Mouse (Mus musculus) hindbrain, embryonic 12.5 days (tissue): Measurements from ENCODE around the gene Gne. TPM values are rescaled to one million over a fixed set of nuclear protein-coding genes. Genes with fewer than 3 reads are reported as not detected.

Experiments
- ATAC-seq: fragments of 200-750 bp; cut with Nextera tagmentation; 2 replicates; pipeline ENCODE4 v1.8.0; 2017; ENCODE audit warnings: moderate TSS enrichment; ENCODE audit not compliant: low FRiP score
- H3K27ac ChIP-seq: fragments of 300-500 bp; sonication (generic); 2 replicates; pipeline ENCODE4 v1.5.1; 2016; ENCODE audit warnings: mild to moderate bottlenecking
- H3K27me3 ChIP-seq: fragments of 300-500 bp; sonication (generic); 2 replicates; pipeline ENCODE4 v1.6.1; 2016; ENCODE audit warnings: mild to moderate bottlenecking
- H3K36me3 ChIP-seq: fragments of 300-500 bp; sonication (generic); 2 replicates; pipeline ENCODE4 v1.6.1; 2016; ENCODE audit warnings: mild to moderate bottlenecking
- H3K4me1 ChIP-seq: fragments of 300-500 bp; sonication (generic); 2 replicates; pipeline ENCODE4 v1.6.1; 2016
- H3K4me2 ChIP-seq: fragments of 300-500 bp; sonication (generic); replicated peaks from 2 replicates; pipeline ENCODE4 v1.6.1; 2016; ENCODE audit warnings: mild to moderate bottlenecking
- H3K4me3 ChIP-seq: fragments of 300-500 bp; sonication (generic); 2 replicates; pipeline ENCODE4 v1.5.1; 2016; ENCODE audit warnings: mild to moderate bottlenecking
- H3K9ac ChIP-seq: fragments of 300-500 bp; sonication (generic); 2 replicates; pipeline ENCODE4 v1.6.1; 2016; ENCODE audit warnings: mild to moderate bottlenecking, moderate library complexity
- H3K9me3 ChIP-seq: fragments of 300-500 bp; sonication (generic); replicated peaks from 2 replicates; pipeline ENCODE4 v1.6.1; 2016; ENCODE audit warnings: mild to moderate bottlenecking
- WGBS: fragments of 180-500 bp; shearing (Covaris S2); methylation state at CpG from one replicate; pipeline ENCODE4 v1.1.7; 2016; 5-methylcytosine and 5-hydroxymethylcytosine counted together
- polyA plus RNA-seq: library from polyadenylated mRNA; unstranded; fragments of >200 nt; fragmentation: Nextera tagmentation; extraction: Ambion mirVana; gene quantifications from 2 replicates; pipeline ENCODE4 v1.2.1, GENCODE M21; 2016

Gene Gne
- polyA plus RNA-seq = 24.6 and 28.2 TPM in 2 replicates

DNA sequence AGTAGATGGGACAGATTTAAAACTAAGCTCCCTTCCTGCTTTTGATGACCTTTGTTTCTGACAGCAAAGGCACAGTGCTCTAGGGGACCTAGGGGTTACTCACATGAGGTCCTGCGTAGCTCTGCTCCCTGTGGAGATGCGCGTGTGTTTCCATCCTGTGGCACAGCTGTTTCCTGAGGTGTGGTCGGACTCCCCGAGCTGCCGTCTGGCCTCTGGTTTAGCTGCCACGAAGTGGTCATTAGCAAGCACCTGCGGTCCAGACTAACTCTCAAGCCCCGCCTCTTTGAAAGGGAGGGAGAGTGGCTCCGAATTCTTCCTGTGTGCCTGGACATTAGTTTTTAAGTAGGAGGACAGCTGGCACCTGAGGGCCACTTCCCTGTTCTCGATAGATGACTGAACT lies at the start of gene Gne:
Gene Gne, minus strand, starts transcription at position 233 of the 400 bp plus-strand sequence.
- Histone ChIP-seq H3K27me3 (no peaks in the 10 kb centered on the region), H3K4me1 (peaks cover 4% of the 10 kb centered on the region; the same call in 1 of the 2 replicates), H3K36me3 (no peaks in the 10 kb centered on the region), H3K9me3 (no peaks in the 10 kb centered on the region), H3K4me2 (peak within 1 kb of the TSS; percentile 11; the same call in 1 of the 2 replicates), H3K27ac (no peak within 1 kb of the TSS), H3K4me3 (no peak within 1 kb of the TSS), H3K9ac (no peak within 1 kb of the TSS)
- ATAC-seq = no peak
- WGBS = 22% methylated on average over 11 of the region's 11 CpGs

DNA sequence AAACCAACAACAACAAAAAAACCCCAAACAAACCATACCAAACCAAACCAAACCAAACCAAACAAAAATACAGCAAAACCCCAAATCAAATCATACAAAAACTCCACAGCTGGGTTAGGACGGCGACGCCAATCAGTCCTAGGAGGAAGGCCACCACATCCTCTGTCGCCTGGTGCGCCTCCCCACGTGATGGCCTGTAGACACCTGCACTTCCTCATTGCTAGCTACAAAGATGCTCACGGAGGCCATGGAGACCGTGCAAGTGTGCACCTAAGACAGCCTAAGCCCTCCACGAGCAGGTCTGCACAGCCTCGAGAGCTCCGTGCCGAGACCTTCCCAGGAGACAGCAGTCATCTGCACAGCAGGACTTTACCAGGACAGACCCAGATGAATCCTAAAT lies 42.8 kb upstream of the Gne start:
- ATAC-seq = no peak
- H3K9me3 ChIP-seq = no peaks in the 10 kb centered on the region
- H3K27me3 ChIP-seq = no peaks in the 10 kb centered on the region
- no peak overlapping the region for H3K9ac ChIP-seq
- no peaks in the 10 kb centered on the region for H3K4me1 ChIP-seq
- H3K4me2 ChIP-seq = no peak overlapping the region
- 94% methylated on average over 12 of the region's 12 CpGs for WGBS
- H3K4me3 ChIP-seq = no peak overlapping the region
- no peak overlapping the region for H3K27ac ChIP-seq
- H3K36me3 ChIP-seq = peaks cover 67% of the 10 kb centered on the region

DNA sequence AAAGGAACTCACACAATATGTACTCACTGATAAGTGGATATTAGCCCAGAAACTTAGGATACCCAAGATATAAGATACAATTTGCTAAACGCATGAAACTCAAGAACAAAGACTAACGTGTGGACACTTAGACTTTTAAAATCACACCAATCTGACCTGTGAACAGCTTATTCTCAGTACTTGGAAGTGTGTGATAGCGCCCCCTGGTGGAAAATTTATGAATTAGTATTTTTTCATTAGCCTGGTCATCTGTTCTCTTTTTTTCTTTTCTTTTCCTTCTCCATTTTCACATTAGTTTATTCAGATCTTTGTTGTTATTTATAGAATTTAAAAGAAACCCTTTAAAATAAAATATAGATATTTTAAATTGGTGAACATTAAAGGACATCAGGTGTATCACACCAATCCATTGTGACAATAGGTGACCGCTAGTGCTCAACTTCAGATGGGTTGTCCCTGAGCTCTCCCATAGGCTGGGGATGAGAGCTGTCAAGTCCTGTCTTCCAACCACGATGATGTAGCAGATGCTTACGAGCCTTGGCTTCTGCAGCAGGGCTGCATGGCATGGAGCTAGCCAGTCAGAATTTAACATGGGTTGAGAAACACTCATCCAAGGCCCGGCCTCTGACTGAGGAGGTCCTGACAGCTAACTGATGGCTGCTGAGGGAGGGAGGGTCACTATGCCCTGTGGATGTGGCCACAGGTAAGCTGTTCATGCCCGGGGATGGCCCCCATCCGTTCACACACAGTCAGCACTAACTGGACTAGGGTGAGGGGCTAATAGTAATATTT lies 35.6 kb upstream of the Gne start:
- ATAC-seq = no peak
- H3K4me2 ChIP-seq = no peak overlapping the region
- H3K4me3 ChIP-seq = no peak overlapping the region
- H3K36me3 ChIP-seq = peaks cover 7% of the 10 kb centered on the region; the same call in 1 of the 2 replicates
- H3K27ac ChIP-seq = no peak overlapping the region
- 56% methylated on average over 9 of the region's 9 CpGs for WGBS
- H3K9me3 ChIP-seq = no peaks in the 10 kb centered on the region
- H3K9ac ChIP-seq = no peak overlapping the region
- H3K27me3 ChIP-seq = no peaks in the 10 kb centered on the region
- H3K4me1 ChIP-seq = no peaks in the 10 kb centered on the region

DNA sequence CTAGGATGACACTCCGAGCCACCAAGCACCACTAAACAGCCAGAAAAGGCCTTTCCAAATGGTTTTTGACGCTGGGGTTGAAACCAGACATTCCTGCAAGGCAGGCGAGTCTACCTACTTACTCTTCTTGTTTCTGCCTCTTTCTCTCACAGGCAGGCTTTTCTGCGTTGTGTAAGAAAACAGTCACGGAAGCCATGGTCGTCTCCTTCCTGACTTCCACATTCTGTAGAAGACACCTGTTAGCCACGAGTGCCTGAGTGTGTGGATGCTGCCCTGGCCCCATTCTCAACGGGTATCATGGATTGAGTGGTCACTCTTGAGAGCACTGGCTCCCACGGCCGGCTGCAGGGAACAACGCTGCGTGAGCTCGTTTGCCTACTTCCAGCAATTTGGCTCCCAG lies 31.1 kb upstream of the Gne start:
- Histone ChIP-seq H3K4me1 (peaks cover 17% of the 10 kb centered on the region), H3K4me3 (no peak overlapping the region), H3K27me3 (no peaks in the 10 kb centered on the region), H3K27ac (no peak overlapping the region), H3K36me3 (no peaks in the 10 kb centered on the region), H3K9me3 (no peaks in the 10 kb centered on the region), H3K9ac (no peak overlapping the region), H3K4me2 (no peak overlapping the region)
- no peak for ATAC-seq
- 88% methylated on average over 13 of the region's 13 CpGs for WGBS

DNA sequence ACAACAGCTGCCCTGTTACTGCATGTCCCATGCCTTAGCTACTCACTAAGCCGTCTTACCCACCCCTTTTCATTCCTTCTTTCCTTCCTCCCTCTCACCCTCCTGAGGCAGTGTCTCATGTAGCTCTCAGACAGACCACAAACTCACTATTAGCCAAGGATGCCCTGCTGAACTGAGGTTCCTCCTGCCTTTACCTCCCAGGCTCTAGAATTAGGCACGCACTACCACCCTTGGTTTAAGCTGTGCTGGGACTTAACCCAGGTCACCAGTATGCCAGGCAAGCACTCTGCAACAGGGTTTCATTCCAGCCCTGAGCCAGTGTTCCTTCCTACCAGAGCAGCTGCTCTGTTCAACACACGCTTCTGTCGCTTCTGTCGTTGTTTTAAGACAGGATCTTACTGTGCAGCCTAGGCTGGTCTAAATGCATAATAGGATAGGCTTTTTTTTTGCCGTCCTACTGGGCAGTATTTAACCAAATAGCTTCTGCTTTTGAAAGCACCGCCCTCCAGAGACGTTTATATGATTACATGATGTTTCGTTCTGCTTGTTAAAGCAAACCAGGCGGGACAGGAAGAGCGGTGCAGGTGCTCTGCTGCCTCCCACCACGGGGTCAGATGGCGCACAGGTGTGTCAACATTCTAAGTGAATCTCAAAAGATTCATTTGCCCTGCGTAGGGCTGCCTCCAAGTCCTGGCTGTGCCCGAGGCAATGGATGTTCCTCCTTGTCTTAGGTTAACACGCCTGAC lies 29.6 kb upstream of the Gne start:
- 45% methylated on average over 16 of the region's 16 CpGs for WGBS
- no peaks in the 10 kb centered on the region for H3K9me3 ChIP-seq
- no peaks in the 10 kb centered on the region for H3K36me3 ChIP-seq
- H3K27ac ChIP-seq = no peak overlapping the region
- no peak overlapping the region for H3K4me2 ChIP-seq
- no peak for ATAC-seq
- H3K4me1 ChIP-seq = peaks cover 17% of the 10 kb centered on the region
- no peak overlapping the region for H3K4me3 ChIP-seq
- H3K9ac ChIP-seq = no peak overlapping the region
- H3K27me3 ChIP-seq = no peaks in the 10 kb centered on the region

DNA sequence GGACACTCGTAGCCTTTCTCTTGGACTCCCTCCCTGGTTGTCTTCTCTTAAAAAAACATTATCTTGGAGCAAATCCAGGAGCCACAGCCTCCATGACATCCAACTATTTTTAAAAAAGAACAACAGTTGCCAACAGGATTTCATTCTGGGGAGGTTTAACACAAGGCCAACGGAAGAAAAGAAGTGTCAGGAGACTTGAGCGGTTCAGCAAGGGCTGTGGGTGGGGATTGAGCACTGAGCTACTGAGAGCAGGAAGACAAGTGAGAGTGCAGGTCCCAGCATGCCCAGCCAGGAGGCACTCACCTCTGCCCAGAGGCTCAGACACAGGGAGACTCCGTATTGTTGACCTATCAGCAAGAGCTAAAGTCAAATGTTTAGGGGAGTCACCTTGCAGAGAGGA lies 28.8 kb upstream of the Gne start:
- Histone ChIP-seq H3K27ac (no peak overlapping the region), H3K36me3 (no peaks in the 10 kb centered on the region), H3K9me3 (no peaks in the 10 kb centered on the region), H3K9ac (no peak overlapping the region), H3K4me3 (no peak overlapping the region), H3K4me1 (peaks cover 17% of the 10 kb centered on the region), H3K4me2 (no peak overlapping the region), H3K27me3 (no peaks in the 10 kb centered on the region)
- ATAC-seq = no peak
- WGBS = 25% methylated on average over 4 of the region's 4 CpGs

DNA sequence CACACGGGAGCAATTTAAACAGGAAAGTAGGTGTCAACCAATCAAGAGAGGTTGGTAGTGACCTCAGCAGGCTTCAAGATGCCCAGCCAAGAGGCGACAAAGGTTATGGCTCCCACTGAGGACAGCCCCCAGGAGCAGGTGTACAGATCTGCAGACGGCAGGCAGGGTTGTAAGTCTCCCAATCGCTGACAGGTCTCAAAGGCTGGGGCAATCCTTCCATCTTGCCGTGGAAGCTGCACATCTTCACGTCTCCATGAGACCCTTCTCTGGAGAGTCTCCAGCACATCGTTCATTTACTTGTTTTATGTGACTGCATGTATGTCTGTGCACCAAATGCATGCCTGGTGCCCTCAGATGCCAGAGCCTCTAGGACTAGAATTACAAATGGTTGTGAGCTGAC lies 26.8 kb upstream of the Gne start:
- no peak overlapping the region for H3K4me2 ChIP-seq
- H3K36me3 ChIP-seq = no peaks in the 10 kb centered on the region
- H3K27ac ChIP-seq = no peak overlapping the region
- no peak overlapping the region for H3K9ac ChIP-seq
- no peak overlapping the region for H3K4me3 ChIP-seq
- no peak for ATAC-seq
- 85% methylated on average over 7 of the region's 7 CpGs for WGBS
- H3K9me3 ChIP-seq = no peaks in the 10 kb centered on the region
- H3K27me3 ChIP-seq = no peaks in the 10 kb centered on the region
- H3K4me1 ChIP-seq = peaks cover 17% of the 10 kb centered on the region

DNA sequence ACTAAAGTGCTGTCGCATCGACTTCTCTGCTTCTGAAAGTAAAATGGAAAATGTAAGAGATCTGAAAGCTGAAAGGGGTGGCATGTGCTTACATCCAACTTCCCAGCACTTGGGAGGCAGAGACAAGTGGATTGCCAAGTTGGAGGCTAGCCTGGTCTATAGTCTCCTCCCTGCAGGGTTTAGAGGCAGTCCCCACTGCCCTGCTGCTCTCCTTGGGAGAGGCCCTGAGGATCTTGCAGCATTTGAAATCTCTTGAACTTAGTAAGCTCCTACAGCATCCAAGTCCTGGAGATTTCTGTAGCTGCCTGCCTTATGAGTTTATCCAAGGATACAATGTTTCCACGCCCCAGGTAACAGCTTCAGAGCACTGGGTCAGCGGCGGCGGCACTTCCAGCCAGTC lies 24.3 kb upstream of the Gne start:
- H3K36me3 ChIP-seq = no peaks in the 10 kb centered on the region
- 92% methylated on average over 6 of the region's 6 CpGs for WGBS
- H3K4me3 ChIP-seq = no peak overlapping the region
- no peak overlapping the region for H3K4me2 ChIP-seq
- no peak overlapping the region for H3K27ac ChIP-seq
- H3K9me3 ChIP-seq = no peaks in the 10 kb centered on the region
- H3K9ac ChIP-seq = no peak overlapping the region
- H3K4me1 ChIP-seq = peaks cover 21% of the 10 kb centered on the region
- no peak for ATAC-seq
- no peaks in the 10 kb centered on the region for H3K27me3 ChIP-seq

DNA sequence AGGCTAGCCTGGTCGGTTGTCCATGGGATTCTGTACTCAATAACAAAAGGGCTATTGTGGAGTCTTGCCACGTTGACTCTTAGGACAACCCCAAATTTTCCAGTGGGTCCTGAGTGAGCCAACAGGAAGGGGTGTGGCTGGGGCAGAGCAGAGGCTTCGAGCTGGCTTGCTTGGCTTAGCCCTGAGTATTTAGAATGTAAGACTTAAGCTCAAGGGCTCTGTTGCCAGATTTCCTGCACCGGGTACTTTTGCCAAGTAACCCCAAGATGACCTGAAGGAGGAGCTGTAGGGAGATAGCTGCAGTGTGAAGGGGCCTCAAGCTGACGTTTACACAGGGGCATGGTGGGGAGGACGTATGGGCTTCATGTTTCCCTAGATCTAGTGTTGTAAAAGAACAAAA lies 23.4 kb upstream of the Gne start:
- no peak for ATAC-seq
- no peak overlapping the region; the same call in 1 of the 2 replicates for H3K4me2 ChIP-seq
- peaks cover 15% of the 10 kb centered on the region; the same call in 1 of the 2 replicates for H3K4me1 ChIP-seq

DNA sequence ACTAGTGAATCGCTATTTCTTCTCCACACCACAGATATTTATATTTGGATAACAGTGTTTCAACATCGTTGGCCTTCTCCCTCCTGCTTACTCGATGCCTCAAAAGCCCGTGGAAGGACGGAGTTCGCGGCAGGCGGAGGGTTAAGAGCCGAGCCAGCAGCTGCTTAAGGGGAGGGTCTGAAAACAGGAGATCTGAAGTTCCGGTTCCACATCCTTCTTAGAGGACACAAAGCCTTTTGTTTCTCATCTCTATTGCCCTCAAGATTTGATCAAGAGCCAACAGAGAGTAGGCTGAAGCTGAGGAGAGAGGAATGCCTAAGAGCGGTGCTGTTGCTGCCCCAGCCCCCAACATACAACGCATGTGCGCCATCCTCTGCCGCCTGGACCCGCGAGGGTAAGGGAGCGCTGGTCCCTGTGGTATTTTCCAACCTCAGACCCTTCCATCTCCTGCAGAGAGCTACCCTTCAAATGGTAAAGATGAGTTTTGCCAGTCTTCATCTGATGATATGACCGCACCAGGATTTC lies 22.4 kb upstream of the Gne start:
- H3K4me1 ChIP-seq = peaks cover 15% of the 10 kb centered on the region; the same call in 1 of the 2 replicates
- peak overlapping the region; percentile 2; the same call in 1 of the 2 replicates for H3K4me3 ChIP-seq
- H3K4me2 ChIP-seq = peak overlapping the region; percentile 32
- 32% methylated on average over 18 of the region's 18 CpGs for WGBS
- no peaks in the 10 kb centered on the region for H3K36me3 ChIP-seq
- ATAC-seq = no peak
- H3K27me3 ChIP-seq = no peaks in the 10 kb centered on the region
- H3K9me3 ChIP-seq = no peaks in the 10 kb centered on the region
- H3K27ac ChIP-seq = 0 out of 2 replicates have a peak overlapping the region, but pooled peaks have one; percentile 30
- H3K9ac ChIP-seq = no peak overlapping the region

More for the DNA sequence above, 23.4 kb upstream of the Gne start:
- H3K9me3 ChIP-seq = no peaks in the 10 kb centered on the region
- H3K27me3 ChIP-seq = no peaks in the 10 kb centered on the region
- H3K9ac ChIP-seq = no peak overlapping the region
- 56% methylated on average over 6 of the region's 6 CpGs for WGBS
- H3K4me3 ChIP-seq = no peak overlapping the region
- H3K36me3 ChIP-seq = no peaks in the 10 kb centered on the region
- H3K27ac ChIP-seq = no peak overlapping the region

DNA sequence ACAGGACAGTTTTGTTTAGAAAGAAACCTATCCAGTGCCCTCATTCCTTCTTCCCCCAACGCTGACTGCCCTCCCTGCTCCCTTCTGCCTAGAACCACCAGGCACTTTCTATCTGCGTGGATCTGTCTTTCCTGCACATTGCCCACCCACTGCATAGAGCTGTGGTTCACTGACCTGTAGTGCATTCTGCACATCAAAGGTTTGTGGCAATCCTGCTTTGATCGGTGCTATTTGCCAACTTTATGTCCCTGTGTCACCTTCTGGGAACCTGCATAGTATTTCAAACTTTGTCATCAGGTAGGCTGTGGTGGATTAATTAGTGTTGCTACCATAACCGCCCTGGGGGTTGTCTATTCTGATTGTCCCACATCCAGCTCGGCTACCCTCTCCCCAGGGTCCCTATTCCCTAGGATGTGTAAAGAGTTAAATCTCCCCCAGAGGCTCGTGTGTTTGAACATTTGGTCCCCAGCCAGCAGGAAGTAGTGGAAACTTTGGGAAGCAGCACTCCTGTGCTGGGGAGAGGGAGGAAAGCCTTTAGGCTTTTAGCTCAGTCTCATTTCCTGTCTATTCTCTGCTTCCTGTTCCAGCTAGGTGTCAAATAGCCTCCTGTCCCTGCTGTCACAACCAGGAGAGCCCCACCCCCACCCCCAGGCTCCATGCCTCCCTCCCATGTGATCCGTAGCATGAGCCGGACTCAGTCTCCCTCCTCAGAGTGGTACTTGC lies 20.4 kb upstream of the Gne start:
- Histone ChIP-seq H3K27ac (no peak overlapping the region), H3K9ac (no peak overlapping the region), H3K9me3 (no peaks in the 10 kb centered on the region), H3K27me3 (no peaks in the 10 kb centered on the region), H3K4me3 (no peak overlapping the region), H3K4me2 (no peak overlapping the region), H3K4me1 (peaks cover 15% of the 10 kb centered on the region; the same call in 1 of the 2 replicates), H3K36me3 (no peaks in the 10 kb centered on the region)
- no peak for ATAC-seq
- WGBS = 57% methylated on average over 8 of the region's 8 CpGs

DNA sequence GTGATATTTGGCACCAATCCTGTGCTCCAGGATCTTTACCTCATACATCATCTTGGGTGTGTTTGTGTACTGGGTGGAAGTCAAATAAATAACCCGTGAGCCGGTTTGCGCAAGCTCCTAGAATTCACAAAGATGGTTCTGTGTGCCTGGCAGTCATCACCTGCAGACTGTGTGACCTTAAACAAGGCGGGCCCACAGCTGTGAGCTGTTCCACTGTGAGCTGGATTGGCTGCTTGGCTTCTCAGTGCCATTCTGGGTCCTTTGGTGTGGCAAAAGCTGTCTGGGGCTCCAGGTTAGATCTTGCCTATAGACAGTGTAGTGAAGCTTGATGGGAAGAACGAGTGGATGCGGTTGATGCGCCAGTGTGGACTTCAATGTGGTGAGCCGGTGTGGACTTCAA lies 19.6 kb upstream of the Gne start:
- no peaks in the 10 kb centered on the region for H3K27me3 ChIP-seq
- no peak overlapping the region for H3K4me2 ChIP-seq
- no peak overlapping the region for H3K27ac ChIP-seq
- peaks cover 15% of the 10 kb centered on the region; the same call in 1 of the 2 replicates for H3K4me1 ChIP-seq
- no peaks in the 10 kb centered on the region for H3K9me3 ChIP-seq
- H3K36me3 ChIP-seq = no peaks in the 10 kb centered on the region
- H3K9ac ChIP-seq = no peak overlapping the region
- no peak overlapping the region for H3K4me3 ChIP-seq
- no peak for ATAC-seq
- 88% methylated on average over 8 of the region's 8 CpGs for WGBS
